Mouse (Mus musculus) lung, postnatal 0 days (tissue): ENCODE data around the gene Ccdc88c.

Experiments
- CTCF ChIP-seq: IDR thresholded peaks from 2 replicates; pipeline ENCODE4 v1.5.1; 2016; ENCODE audit warnings: antibody characterized with exemption, mild to moderate bottlenecking
- EP300 ChIP-seq: IDR thresholded peaks from 2 replicates; pipeline ENCODE4 v1.6.1; 2016; ENCODE audit warnings: antibody characterized with exemption, mild to moderate bottlenecking, control low read depth

- no peak for TF ChIP-seq CTCF
- TF ChIP-seq EP300, result no peak
Observed at GRCm38 (mm10) chr12:100993146-100993545, 35.7 kb downstream of the Ccdc88c start.
